25 mouse cellular contexts compared by ENCODE assay signal in genomic region chr9:123200116-123200515, GRCm38 (mm10). TPM values are rescaled to one million over a fixed set of nuclear protein-coding genes. Genes with fewer than 3 reads are reported as not detected.
"Had no signal": no experiment of that assay in that cellular context is flagged by ENCODE, and none has a peak within 500 bp of the region (broad histone marks: within the 10 kb centered on the region; RNA-seq: fewer than 3 reads in every experiment).

No protein-coding gene starts in this region.

- H3K4me1 ChIP-seq: forebrain, embryonic 15.5 days; heart, embryonic 13.5 days; heart, embryonic 15.5 days; hindbrain, embryonic 13.5 days; hindbrain, embryonic 15.5 days; limb, embryonic 13.5 days; limb, embryonic 15.5 days; liver, embryonic 12.5 days had no signal

- H3K27ac ChIP-seq: forebrain, embryonic 15.5 days; heart, embryonic 13.5 days; heart, embryonic 15.5 days; hindbrain, embryonic 13.5 days; hindbrain, embryonic 15.5 days; hindbrain, postnatal 0 days; limb, embryonic 13.5 days; limb, embryonic 15.5 days; liver, embryonic 12.5 days; liver, embryonic 14.5 days had no signal

- H3K9me3 ChIP-seq: forebrain, embryonic 15.5 days; heart, embryonic 13.5 days; heart, embryonic 15.5 days; hindbrain, embryonic 13.5 days; hindbrain, embryonic 15.5 days; limb, embryonic 13.5 days; limb, embryonic 15.5 days; liver, embryonic 12.5 days had no signal

- H3K27me3 ChIP-seq: forebrain, embryonic 15.5 days; heart, embryonic 13.5 days; heart, embryonic 15.5 days; hindbrain, embryonic 13.5 days; hindbrain, embryonic 15.5 days; limb, embryonic 13.5 days; limb, embryonic 15.5 days; liver, embryonic 12.5 days had no signal

- H3K4me3 ChIP-seq: forebrain, embryonic 15.5 days; heart, embryonic 13.5 days; heart, embryonic 15.5 days; hindbrain, embryonic 13.5 days; hindbrain, embryonic 15.5 days; limb, embryonic 13.5 days; limb, embryonic 15.5 days; liver, embryonic 12.5 days had no signal

- ATAC-seq: forebrain, embryonic 15.5 days; forebrain, postnatal 0 days; hindbrain, postnatal 0 days; intestine, postnatal 0 days; liver, embryonic 12.5 days had no signal

- DNase-seq: forebrain, postnatal 0 days; gastrocnemius, postnatal 14 days; gastrocnemius, postnatal 36 days; heart, adult 18-20 months; heart, postnatal 14 days; heart, postnatal 36 days; layer of hippocampus, adult 9-11 months; layer of hippocampus, postnatal 36 days; left cerebral cortex, postnatal 4 days; lung, adult 18-20 months had no signal

- H3K36me3 ChIP-seq: forebrain, embryonic 15.5 days; heart, embryonic 13.5 days; heart, embryonic 15.5 days; hindbrain, embryonic 13.5 days; hindbrain, embryonic 15.5 days; limb, embryonic 13.5 days; limb, embryonic 15.5 days; liver, embryonic 12.5 days had no signal

- H3K9ac ChIP-seq: forebrain, embryonic 15.5 days; forebrain, postnatal 0 days; heart, embryonic 13.5 days; heart, embryonic 15.5 days; hindbrain, embryonic 13.5 days; hindbrain, embryonic 15.5 days; limb, embryonic 13.5 days; limb, embryonic 15.5 days; liver, embryonic 12.5 days; liver, embryonic 14.5 days had no signal

- H3K4me2 ChIP-seq: forebrain, embryonic 15.5 days; heart, embryonic 11.5 days; heart, embryonic 13.5 days; heart, embryonic 15.5 days; hindbrain, embryonic 13.5 days; hindbrain, embryonic 15.5 days; limb, embryonic 13.5 days; limb, embryonic 15.5 days; liver, embryonic 12.5 days had no signal

RNA-seq across cellular contexts. Expression of gene Clec3b, which starts 49.4 kb away (rescaled TPM):
- polyA plus RNA-seq: heart, embryonic 11.5 days; hindbrain, embryonic 11.5 days; intestine, embryonic 14.5 days; limb, embryonic 11.5 days; liver, embryonic 12.5 days had no signal
